Mouse (Mus musculus) lung, adult 2 months (tissue): ENCODE results near the gene Spata5. TPM values are rescaled to one million over a fixed set of nuclear protein-coding genes. Genes with fewer than 3 reads are reported as not detected.
"Not testable (repeated sequence)": the region's sequence is repeated elsewhere in the genome, so short reads cannot be mapped to it uniquely, and the experiment has no call there.

Source experiments
- DNase-seq: peaks from one replicate; pipeline ENCODE4 v3.0.0; 2022
- H3K4me1 ChIP-seq: fragments of 200-500 bp; 2 replicates; pipeline ENCODE4 v1.6.1; 2011; ENCODE audit warnings: low read length; ENCODE audit not compliant: control insufficient read depth, insufficient read depth
- H3K4me3 ChIP-seq: fragments of 200-500 bp; replicated peaks from 2 replicates; pipeline ENCODE3; 2011; ENCODE audit warnings: low read depth, mild to moderate bottlenecking, control low read depth, low read length; ENCODE audit errors: extremely low read depth
- CTCF ChIP-seq: fragments of 200-500 bp; IDR thresholded peaks from 2 replicates; pipeline ENCODE4 v1.5.1; 2011; ENCODE audit warnings: mild to moderate bottlenecking, low read length, control low read depth; ENCODE audit not compliant: insufficient read depth
- POLR2A ChIP-seq: fragments of 200-500 bp; IDR thresholded peaks from 2 replicates; pipeline ENCODE4 v1.6.1; 2011; ENCODE audit warnings: low read depth, mild to moderate bottlenecking, control low read depth, low read length, borderline replicate concordance; ENCODE audit errors: extremely low read depth
- WGBS: fragments of 180-500 bp; shearing (Covaris S2); methylation state at CpG from one replicate; pipeline ENCODE4 v1.1.7; 2018; 5-methylcytosine and 5-hydroxymethylcytosine counted together
- polyA plus RNA-seq: library from polyadenylated mRNA; depleted of rRNA; stranded (reverse); fragments of >200 nt; gene quantifications from 2 replicates; pipeline ENCODE4 v1.2.3, GENCODE M21; 2012

Gene Spata5
- polyA plus RNA-seq, 1 experiment, result 2.4 TPM

- H3K4me3 ChIP-seq, result no peak overlapping the region
- no peak for TF ChIP-seq POLR2A
- no peak for TF ChIP-seq CTCF
- no peak for DNase-seq
- 58% methylated on average over 3 of the region's 3 CpGs for WGBS
- no peaks in the 10 kb centered on the region for H3K4me1 ChIP-seq
Measured at GRCm38 (mm10) chr3:37490025-37490424, 70.3 kb downstream of the Spata5 start.

GRCm38 (mm10) chr3:37500939-37501338 lies 81.2 kb downstream of the Spata5 start:
- 50% methylated on average over 1 of the region's 1 CpGs for WGBS
- Histone ChIP-seq H3K4me3 (no peak overlapping the region), H3K4me1 (no peaks in the 10 kb centered on the region; the same call in none of the 2 replicates)
- DNase-seq, result no peak
- TF ChIP-seq CTCF (no peak), POLR2A (no peak)

- Histone ChIP-seq H3K4me1 (no peaks in the 10 kb centered on the region; the same call in none of the 2 replicates), H3K4me3 (no peak overlapping the region)
- WGBS, result 43% methylated on average over 2 of the region's 2 CpGs
- TF ChIP-seq POLR2A, result no peak
- no peak for TF ChIP-seq CTCF
- no peak for DNase-seq
Measured at GRCm38 (mm10) chr3:37502552-37502951, 82.9 kb downstream of the Spata5 start.

- TF ChIP-seq POLR2A (no peak), CTCF (no peak)
- Histone ChIP-seq H3K4me1 (no peaks in the 10 kb centered on the region; the same call in none of the 2 replicates), H3K4me3 (no peak overlapping the region)
- DNase-seq, result no peak
Measured at GRCm38 (mm10) chr3:37503846-37504245, 84.2 kb downstream of the Spata5 start.

GRCm38 (mm10) chr3:37510055-37511032 lies 90.6 kb downstream of the Spata5 start:
- WGBS, result 74% methylated on average over 7 of the region's 7 CpGs
- no peak for DNase-seq
- TF ChIP-seq CTCF, result no peak
- TF ChIP-seq POLR2A, result no peak
- Histone ChIP-seq H3K4me1 (no peaks in the 10 kb centered on the region; the same call in 1 of the 2 replicates), H3K4me3 (no peak overlapping the region)

- Histone ChIP-seq H3K4me1 (no peaks in the 10 kb centered on the region), H3K4me3 (no peak overlapping the region)
- TF ChIP-seq POLR2A (no peak), CTCF (peak; percentile 65)
- WGBS, result 27% methylated on average over 2 of the region's 2 CpGs
- peak; percentile 40 for DNase-seq
Measured at GRCm38 (mm10) chr3:37515485-37515884, 95.8 kb downstream of the Spata5 start.

- Histone ChIP-seq H3K4me3 (no peak overlapping the region), H3K4me1 (no peaks in the 10 kb centered on the region)
- DNase-seq, result no peak
- 95% methylated on average over 2 of the region's 2 CpGs for WGBS
- no peak for TF ChIP-seq POLR2A
- no peak for TF ChIP-seq CTCF
Measured at GRCm38 (mm10) chr3:37516379-37516778, 96.7 kb downstream of the Spata5 start.

GRCm38 (mm10) chr3:37518611-37519010 lies 98.9 kb downstream of the Spata5 start:
- TF ChIP-seq CTCF, result no peak
- TF ChIP-seq POLR2A, result no peak
- H3K4me3 ChIP-seq, result no peak overlapping the region
- no peak for DNase-seq

GRCm38 (mm10) chr3:37520334-37521023 lies 100.8 kb downstream of the Spata5 start:
- DNase-seq, result no peak
- Histone ChIP-seq H3K4me3 (no peak overlapping the region), H3K4me1 (no peaks in the 10 kb centered on the region)
- TF ChIP-seq POLR2A, result no peak
- 67% methylated on average over 3 of the region's 3 CpGs for WGBS

More at GRCm38 (mm10) chr3:37518611-37519010, 98.9 kb downstream of the Spata5 start:
- no peaks in the 10 kb centered on the region for H3K4me1 ChIP-seq

GRCm38 (mm10) chr3:37532079-37532478 lies 112.4 kb downstream of the Spata5 start:
- DNase-seq, result no peak
- Histone ChIP-seq H3K4me1 (no peaks in the 10 kb centered on the region; the same call in 1 of the 2 replicates), H3K4me3 (no peak overlapping the region)
- no peak for TF ChIP-seq POLR2A
- TF ChIP-seq CTCF, result no peak

- not testable (repeated sequence) for H3K4me1 ChIP-seq, DNase-seq
- 95% methylated on average over 2 of the region's 2 CpGs for WGBS
Measured at GRCm38 (mm10) chr3:37540701-37541100, 121.0 kb downstream of the Spata5 start.

More at GRCm38 (mm10) chr3:37540701-37541100, 121.0 kb downstream of the Spata5 start:
- not testable (repeated sequence) for H3K4me3 ChIP-seq
